Mouse (Mus musculus) NIH3T3 (cell line): ENCODE data around the gene Tmem147.
"Not testable (repeated sequence)": the region's sequence is repeated elsewhere in the genome, so short reads cannot be mapped to it uniquely, and the experiment has no call there.

ENCODE experiments used
- DNase-seq: peaks from one replicate; pipeline ENCODE4 v3.0.0-alpha.2; 2012; ENCODE audit warnings: low read depth

The Tmem147 gene

GRCm38 (mm10) chr7:30729396-30730063, at the start of gene Tmem147:
Gene Tmem147, minus strand, starts transcription at chr7:30729540.
- DNase-seq, result peak; percentile 97

- DNase-seq, result no peak
These were observed 48.6 kb upstream of the Tmem147 start for GRCm38 (mm10) chr7:30777911-30778310.

GRCm38 (mm10) chr7:30777081-30777579, 47.8 kb upstream of the Tmem147 start:
- DNase-seq, result no peak

GRCm38 (mm10) chr7:30776104-30776503, 46.8 kb upstream of the Tmem147 start:
- DNase-seq, result no peak

GRCm38 (mm10) chr7:30769236-30769635, 39.9 kb upstream of the Tmem147 start:
- DNase-seq, result no peak

- DNase-seq, result peak; percentile 14
These were observed 37.1 kb upstream of the Tmem147 start for GRCm38 (mm10) chr7:30766408-30766807.

- no peak for DNase-seq
These were observed 35.8 kb upstream of the Tmem147 start for GRCm38 (mm10) chr7:30765173-30765572.

GRCm38 (mm10) chr7:30763456-30763855, 34.1 kb upstream of the Tmem147 start, which contains the start of gene Dmkn:
Gene Dmkn, plus strand, starts transcription at chr7:30763756.
- no peak for DNase-seq

GRCm38 (mm10) chr7:30761769-30762352, 32.5 kb upstream of the Tmem147 start:
- no peak for DNase-seq

GRCm38 (mm10) chr7:30758853-30759252, 29.5 kb upstream of the Tmem147 start:
- DNase-seq, result peak; percentile 69

GRCm38 (mm10) chr7:30757001-30757400, 27.7 kb upstream of the Tmem147 start:
- DNase-seq, result no peak

GRCm38 (mm10) chr7:30751086-30751669, 21.8 kb upstream of the Tmem147 start, which contains the start of gene Sbsn:
Gene Sbsn, plus strand, starts transcription at chr7:30751471.
- peak; percentile 72 for DNase-seq

GRCm38 (mm10) chr7:30749824-30750606, 20.7 kb upstream of the Tmem147 start:
- peak; percentile 11 for DNase-seq

GRCm38 (mm10) chr7:30747525-30748204, 18.3 kb upstream of the Tmem147 start:
- DNase-seq, result peak; percentile 14

- peak; percentile 48 for DNase-seq
These were observed 14.8 kb upstream of the Tmem147 start for GRCm38 (mm10) chr7:30744022-30744598.

GRCm38 (mm10) chr7:30743617-30744016, 14.3 kb upstream of the Tmem147 start, which contains the start of gene Gapdhs:
Gene Gapdhs, minus strand, starts transcription at chr7:30743681.
- not testable (repeated sequence) for DNase-seq

- DNase-seq, result not testable (repeated sequence)
These were observed 13.2 kb upstream of the Tmem147 start for GRCm38 (mm10) chr7:30742570-30742969.

- no peak for DNase-seq
These were observed 6.9 kb upstream of the Tmem147 start for GRCm38 (mm10) chr7:30736211-30736610.

- DNase-seq, result peak; percentile 10
These were observed 853 bp upstream of the Tmem147 start for GRCm38 (mm10) chr7:30730064-30730722.

- DNase-seq, result peak; percentile 41
These were observed 473 bp downstream of the Tmem147 start for GRCm38 (mm10) chr7:30728739-30729395.
